In genomic region chr4:145055792-145056191, GRCm38 (mm10) we compare ENCODE assay signal across 27 mouse cellular contexts.
A peak's percentile ranks its signal among the peaks of the same experiment; 100 is the strongest.
DNase-seq lines count a peak whose midpoint lies in the region; ATAC-seq and TF ChIP-seq lines count a peak whose summit lies in the region.
"Had no signal": no experiment of that assay in that cellular context is flagged by ENCODE, and none has a peak within 500 bp of the region (broad histone marks: within the 10 kb centered on the region; RNA-seq: fewer than 3 reads in every experiment).

No protein-coding gene starts in this region.

- peaks cover 88% of the 10 kb centered on the region for H3K36me3 ChIP-seq in intestine, postnatal 0 days (ENCODE audit: control insufficient read depth, insufficient read depth)
- H3K36me3 ChIP-seq in intestine, embryonic 15.5 days: peaks cover 8% of the 10 kb centered on the region; the same call in 1 of the 2 replicates
- H3K36me3 ChIP-seq in kidney, postnatal 0 days (ENCODE audit: insufficient read depth, low read length): peaks cover 28% of the 10 kb centered on the region
- H3K36me3 ChIP-seq in kidney, embryonic 14.5 days (ENCODE audit: control insufficient read depth, insufficient read depth, low read length): peaks cover 45% of the 10 kb centered on the region; the same call in 1 of the 2 replicates
- H3K36me3 ChIP-seq in hindbrain, embryonic 16.5 days (ENCODE audit: control insufficient read depth, insufficient read depth, low read length): peaks cover 23% of the 10 kb centered on the region

- H3K9me3 ChIP-seq in intestine, postnatal 0 days (ENCODE audit: control insufficient read depth): no peaks in the 10 kb centered on the region
- H3K9me3 ChIP-seq in intestine, embryonic 15.5 days: no peaks in the 10 kb centered on the region
- H3K9me3 ChIP-seq in kidney, postnatal 0 days (replicated peaks; ENCODE audit: low read length): no peaks in the 10 kb centered on the region
- H3K9me3 ChIP-seq in kidney, embryonic 14.5 days (ENCODE audit: control insufficient read depth, low read length): no peaks in the 10 kb centered on the region
- H3K9me3 ChIP-seq in hindbrain, embryonic 16.5 days (ENCODE audit: control insufficient read depth, low read length): no peaks in the 10 kb centered on the region
- H3K9me3 ChIP-seq: embryonic facial prominence, embryonic 10.5 days; embryonic facial prominence, embryonic 13.5 days; forebrain, embryonic 12.5 days; forebrain, embryonic 15.5 days; heart, embryonic 12.5 days; heart, embryonic 15.5 days; hindbrain, embryonic 10.5 days had no signal

- no peak overlapping the region for H3K4me3 ChIP-seq in intestine, postnatal 0 days (ENCODE audit: low read depth, low read length)
- no peak overlapping the region for H3K4me3 ChIP-seq in intestine, embryonic 15.5 days (replicated peaks)
- no peak overlapping the region for H3K4me3 ChIP-seq in kidney, postnatal 0 days (replicated peaks; ENCODE audit: low read depth, low read length)
- H3K4me3 ChIP-seq in kidney, embryonic 14.5 days (ENCODE audit: low read length): no peak overlapping the region
- no peak overlapping the region for H3K4me3 ChIP-seq in hindbrain, embryonic 16.5 days (ENCODE audit: low read length)
- H3K4me3 ChIP-seq: embryonic facial prominence, embryonic 10.5 days; embryonic facial prominence, embryonic 13.5 days; erythroblast, embryonic 14.5 days; forebrain, embryonic 12.5 days; forebrain, embryonic 15.5 days; heart, embryonic 12.5 days; heart, embryonic 15.5 days; hindbrain, embryonic 10.5 days had no signal

- ATAC-seq in intestine, postnatal 0 days: no peak
- no peak for ATAC-seq in intestine, embryonic 15.5 days
- ATAC-seq in kidney, postnatal 0 days (replicated peaks; ENCODE audit: low FRiP score, low read depth): no peak
- ATAC-seq in kidney, embryonic 14.5 days (ENCODE audit: low FRiP score, low TSS enrichment): no peak
- no peak for ATAC-seq in hindbrain, embryonic 16.5 days
- ATAC-seq: activated CD4-positive, CD25-positive, alpha-beta regulatory T cell, adult 4 months; forebrain, embryonic 15.5 days had no signal

- H3K27ac ChIP-seq in intestine, postnatal 0 days (ENCODE audit: low read depth, low read length): 0 out of 2 replicates have a peak overlapping the region, but pooled peaks have one; percentile 15
- H3K27ac ChIP-seq in intestine, embryonic 15.5 days: no peak overlapping the region
- H3K27ac ChIP-seq in kidney, postnatal 0 days: peak overlapping the region; percentile 44
- H3K27ac ChIP-seq in kidney, embryonic 14.5 days (ENCODE audit: low read depth, low read length): no peak overlapping the region
- H3K27ac ChIP-seq in hindbrain, embryonic 16.5 days (ENCODE audit: low read depth, low read length): no peak overlapping the region
- H3K27ac ChIP-seq: embryonic facial prominence, embryonic 10.5 days; embryonic facial prominence, embryonic 13.5 days; forebrain, embryonic 12.5 days; forebrain, embryonic 15.5 days; heart, embryonic 15.5 days; hindbrain, embryonic 10.5 days had no signal

- H3K4me2 ChIP-seq in intestine, postnatal 0 days (replicated peaks; ENCODE audit: low read depth): no peak overlapping the region
- no peak overlapping the region for H3K4me2 ChIP-seq in intestine, embryonic 15.5 days (replicated peaks)
- H3K4me2 ChIP-seq in kidney, postnatal 0 days (ENCODE audit: low read length): no peak overlapping the region
- no peak overlapping the region for H3K4me2 ChIP-seq in kidney, embryonic 14.5 days (replicated peaks; ENCODE audit: low read depth, low read length)
- no peak overlapping the region for H3K4me2 ChIP-seq in hindbrain, embryonic 16.5 days (ENCODE audit: low read length)
- H3K4me2 ChIP-seq: embryonic facial prominence, embryonic 13.5 days; forebrain, embryonic 12.5 days; forebrain, embryonic 15.5 days; heart, embryonic 12.5 days; heart, embryonic 15.5 days had no signal

- no peak overlapping the region for H3K9ac ChIP-seq in intestine, postnatal 0 days (ENCODE audit: low read depth, low read length)
- H3K9ac ChIP-seq in intestine, embryonic 15.5 days: no peak overlapping the region
- H3K9ac ChIP-seq in kidney, postnatal 0 days (ENCODE audit: low read depth, low read length): no peak overlapping the region
- no peak overlapping the region for H3K9ac ChIP-seq in kidney, embryonic 14.5 days (ENCODE audit: low read depth, low read length)
- H3K9ac ChIP-seq in hindbrain, embryonic 16.5 days (ENCODE audit: low read depth, low read length): no peak overlapping the region
- H3K9ac ChIP-seq: embryonic facial prominence, embryonic 13.5 days; forebrain, embryonic 12.5 days; forebrain, embryonic 15.5 days; heart, embryonic 12.5 days; heart, embryonic 15.5 days had no signal

- peak; percentile 78 for DNase-seq in kidney, adult 9 months
- DNase-seq in kidney, postnatal 10 days: no peak
- DNase-seq in kidney, postnatal 0 days (ENCODE audit: low spot score): no peak
- DNase-seq: adrenal gland, adult 8-10 months; adrenal gland, postnatal 25 days; cerebellum, adult 11-12 months; cerebellum, adult 8-10 months; cerebellum, postnatal 10 days; cerebellum, postnatal 36 days; embryo, embryonic 11 days; gastrocnemius, postnatal 25 days; heart, adult 18-20 months; heart, postnatal 10 days; heart, postnatal 36 days had no signal

- H3K4me1 ChIP-seq in intestine, postnatal 0 days (replicated peaks; ENCODE audit: control insufficient read depth, insufficient read depth, low read length): peaks cover 10% of the 10 kb centered on the region; the same call in 1 of the 2 replicates
- H3K4me1 ChIP-seq in intestine, embryonic 15.5 days (replicated peaks): peaks cover 13% of the 10 kb centered on the region
- H3K4me1 ChIP-seq in kidney, postnatal 0 days (replicated peaks; ENCODE audit: insufficient read depth, low read length): 0 out of 2 replicates have a peak, but pooled peaks cover 4% of the 10 kb centered on the region
- peaks cover 16% of the 10 kb centered on the region; the same call in 1 of the 2 replicates for H3K4me1 ChIP-seq in kidney, embryonic 14.5 days (ENCODE audit: control insufficient read depth, insufficient read depth, low read length)
- no peaks in the 10 kb centered on the region for H3K4me1 ChIP-seq in hindbrain, embryonic 16.5 days (ENCODE audit: control insufficient read depth, insufficient read depth, low read depth, low read length)

- 77% methylated on average over 3 of the region's 3 CpGs for WGBS in intestine, postnatal 0 days
- 88% methylated on average over 3 of the region's 3 CpGs for WGBS in intestine, embryonic 15.5 days
- WGBS in kidney, postnatal 0 days: 73% methylated on average over 3 of the region's 3 CpGs
- WGBS in kidney, embryonic 14.5 days: 75% methylated on average over 3 of the region's 3 CpGs
- 90% methylated on average over 3 of the region's 3 CpGs for WGBS in hindbrain, embryonic 16.5 days

- H3K27me3 ChIP-seq in intestine, postnatal 0 days (replicated peaks; ENCODE audit: control insufficient read depth, insufficient read depth, low read length): no peaks in the 10 kb centered on the region
- H3K27me3 ChIP-seq in intestine, embryonic 15.5 days (replicated peaks): no peaks in the 10 kb centered on the region; the same call in 1 of the 2 replicates
- no peaks in the 10 kb centered on the region for H3K27me3 ChIP-seq in kidney, postnatal 0 days (ENCODE audit: insufficient read depth, low read length)
- no peaks in the 10 kb centered on the region for H3K27me3 ChIP-seq in kidney, embryonic 14.5 days (ENCODE audit: control insufficient read depth, insufficient read depth, low read length)
- H3K27me3 ChIP-seq in hindbrain, embryonic 16.5 days (replicated peaks; ENCODE audit: control insufficient read depth, insufficient read depth, low read length): no peaks in the 10 kb centered on the region
- H3K27me3 ChIP-seq: embryonic facial prominence, embryonic 13.5 days; forebrain, embryonic 15.5 days; heart, embryonic 12.5 days; heart, embryonic 15.5 days had no signal

- TF ChIP-seq CTCF in intestine, postnatal 0 days (IDR thresholded peaks at IDR 0.05; ENCODE audit: low read depth): no peak
- TF ChIP-seq CTCF in kidney, postnatal 0 days (IDR thresholded peaks at IDR 0.05; ENCODE audit: low read depth): no peak

Comparison
In these comparisons a context has a peak if more than half of its experiments do, and no peak if none do; other contexts are left out.
1. H3K27ac ChIP-seq: peak in intestine, postnatal 0 days (single experiment) and kidney, postnatal 0 days (single experiment); none in intestine, embryonic 15.5 days (single experiment), kidney, embryonic 14.5 days (single experiment) and hindbrain, embryonic 16.5 days (single experiment).